8 mouse cellular contexts compared by ENCODE assay signal in the genomic region with DNA sequence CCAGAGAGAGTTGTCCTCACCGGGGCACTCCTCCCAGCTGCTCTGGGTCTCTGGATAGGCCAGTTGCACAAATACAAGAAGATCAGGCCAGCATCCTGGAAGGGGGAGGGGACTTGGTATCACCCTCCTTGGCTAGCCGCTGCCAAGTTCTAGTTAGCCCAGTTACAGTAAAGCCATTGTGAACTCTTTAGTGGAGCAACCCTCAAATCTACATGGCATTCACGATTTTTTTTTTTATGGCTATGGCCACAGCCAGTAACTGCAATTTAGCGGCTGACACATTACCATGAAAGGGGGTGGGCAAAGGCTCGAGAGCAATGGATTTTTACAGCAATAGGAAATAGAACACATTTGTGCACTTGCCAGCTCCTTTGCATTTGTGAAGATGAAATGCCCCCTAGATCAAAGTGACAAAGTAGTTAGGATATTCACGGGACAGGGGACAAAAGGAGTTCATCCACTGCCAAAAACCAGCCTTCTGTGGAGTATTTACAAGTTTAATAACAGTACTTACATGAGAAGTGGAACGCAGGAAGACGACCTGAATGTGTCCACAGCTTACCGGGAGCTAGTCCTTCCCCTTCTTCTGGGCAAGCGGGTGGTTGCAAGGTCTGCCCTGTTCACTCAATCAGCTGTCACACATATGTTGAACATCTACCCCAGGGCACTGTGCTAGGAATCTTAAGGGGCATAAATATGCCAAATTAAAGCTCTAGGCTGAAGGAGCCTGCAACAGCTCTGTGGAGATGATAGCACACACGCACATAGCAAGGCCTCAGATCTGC.
A peak's percentile ranks its signal among the peaks of the same experiment; 100 is the strongest.
DNase-seq lines count a peak whose midpoint lies in the region; ATAC-seq lines count a peak whose summit lies in the region.
"Had no signal": no experiment of that assay in that cellular context is flagged by ENCODE, and none has a peak within 500 bp of the region (broad histone marks: within the 10 kb centered on the region; RNA-seq: fewer than 3 reads in every experiment).

No protein-coding gene starts in this region.

- peak; percentile 4 to 18 for DNase-seq in kidney, postnatal 4 days
- peak; percentile 56 to 74 for DNase-seq in left cerebral cortex, postnatal 10 days (ENCODE audit: extremely low spot score in 1 of 2, low spot score in 2 of 2)
- DNase-seq in right cerebral cortex, postnatal 36 days (ENCODE audit: low spot score in 2 of 2): peak; percentile 29 to 47
- DNase-seq in spleen, postnatal 36 days (ENCODE audit: low spot score in 2 of 2): no peak
- DNase-seq in gastrocnemius, postnatal 25 days: no peak

- H3K36me3 ChIP-seq in kidney, embryonic 14.5 days (ENCODE audit: control insufficient read depth, insufficient read depth, low read length): no peaks in the 10 kb centered on the region
- H3K36me3 ChIP-seq in forebrain, embryonic 16.5 days (ENCODE audit: control insufficient read depth, insufficient read depth): no peaks in the 10 kb centered on the region

- no peak overlapping the region for H3K27ac ChIP-seq in kidney, embryonic 14.5 days (ENCODE audit: low read depth, low read length)
- H3K27ac ChIP-seq in forebrain, embryonic 16.5 days (ENCODE audit: low read length): peak overlapping the region; percentile 37

- no peak overlapping the region for H3K4me2 ChIP-seq in kidney, embryonic 14.5 days (replicated peaks; ENCODE audit: low read depth, low read length)
- H3K4me2 ChIP-seq in forebrain, embryonic 16.5 days (ENCODE audit: low read length): no peak overlapping the region

- no peaks in the 10 kb centered on the region for H3K4me1 ChIP-seq in kidney, embryonic 14.5 days (ENCODE audit: control insufficient read depth, insufficient read depth, low read length)
- H3K4me1 ChIP-seq in forebrain, embryonic 16.5 days (replicated peaks; ENCODE audit: control insufficient read depth, insufficient read depth, low read length): peaks cover 9% of the 10 kb centered on the region

- intact Hi-C loops in left cerebral cortex, postnatal 10 days (cut with DNase I): no loop called here

- ATAC-seq in kidney, embryonic 14.5 days (ENCODE audit: low FRiP score, low TSS enrichment): no peak
- peak; percentile 95 for ATAC-seq in forebrain, embryonic 16.5 days
- ATAC-seq: inflammation-experienced regulatory T-cells, adult 6 months had no signal

- no peak overlapping the region for H3K9ac ChIP-seq in kidney, embryonic 14.5 days (ENCODE audit: low read depth, low read length)
- no peak overlapping the region for H3K9ac ChIP-seq in forebrain, embryonic 16.5 days (replicated peaks; ENCODE audit: low read depth, low read length)

- H3K4me3 ChIP-seq in kidney, embryonic 14.5 days (ENCODE audit: low read length): no peak overlapping the region
- H3K4me3 ChIP-seq in forebrain, embryonic 16.5 days (replicated peaks; ENCODE audit: low read length): no peak overlapping the region

- no peaks in the 10 kb centered on the region for H3K27me3 ChIP-seq in kidney, embryonic 14.5 days (ENCODE audit: control insufficient read depth, insufficient read depth, low read length)
- H3K27me3 ChIP-seq in forebrain, embryonic 16.5 days (replicated peaks; ENCODE audit: control insufficient read depth, insufficient read depth, low read length): no peaks in the 10 kb centered on the region

- WGBS in kidney, embryonic 14.5 days: 40% methylated on average over 11 of the region's 11 CpGs
- 19% methylated on average over 11 of the region's 11 CpGs for WGBS in forebrain, embryonic 16.5 days

- H3K9me3 ChIP-seq in kidney, embryonic 14.5 days (ENCODE audit: control insufficient read depth, low read length): no peaks in the 10 kb centered on the region
- H3K9me3 ChIP-seq in forebrain, embryonic 16.5 days (ENCODE audit: control insufficient read depth, low read length): no peaks in the 10 kb centered on the region

Comparison
In these comparisons a context has a peak if more than half of its experiments do, and no peak if none do; other contexts are left out.
1. DNase-seq: peak in kidney, postnatal 4 days (2 of 2), left cerebral cortex, postnatal 10 days (2 of 2) and right cerebral cortex, postnatal 36 days (2 of 2); none in spleen, postnatal 36 days (0 of 2) and gastrocnemius, postnatal 25 days (single experiment).